Mouse (Mus musculus) right cerebral cortex, adult 2 months (tissue): ENCODE measurements around the gene Phf23.
A peak's percentile ranks its signal among the peaks of the same experiment; 100 is the strongest.
"Not testable (repeated sequence)": the region's sequence is repeated elsewhere in the genome, so short reads cannot be mapped to it uniquely, and the experiment has no call there.

Experiments used
- DNase-seq, 2 experiments: peaks; one replicate each; pipeline ENCODE4 v3.0.0; 2021 to 2022; ENCODE audit warnings: low spot score in 2 of 2

Gene Phf23

DNA sequence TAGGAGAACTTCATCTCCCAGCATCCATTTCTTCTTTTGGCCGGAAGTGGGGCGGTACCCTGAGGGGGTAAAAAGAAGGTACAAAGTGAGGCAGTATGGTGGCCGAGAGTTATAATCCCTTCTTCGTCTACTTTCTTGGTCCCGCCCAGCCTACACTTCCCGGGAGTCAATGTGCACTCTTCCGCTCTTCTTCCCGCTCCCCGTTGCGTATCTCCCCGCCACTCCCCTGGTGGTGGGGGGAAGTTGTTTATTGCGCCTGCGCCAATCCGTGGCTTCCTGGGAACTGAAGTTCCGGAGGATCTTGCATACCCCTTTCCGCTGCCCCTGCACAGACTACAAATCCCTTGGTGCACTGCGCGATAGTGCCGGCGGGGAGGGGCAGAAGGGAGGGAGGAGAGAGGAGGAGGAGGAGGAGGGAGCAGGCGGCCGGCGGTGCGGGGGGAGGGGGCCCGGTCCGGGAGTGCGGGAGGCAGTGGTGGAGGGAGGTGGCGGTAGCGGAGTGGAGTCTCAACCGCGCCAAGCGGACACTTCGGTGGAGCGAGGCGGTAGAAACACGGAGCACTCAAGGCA lies at the start of gene Phf23:
Gene Phf23, plus strand, starts transcription at position 387 of the 570 bp plus-strand sequence.
- DNase-seq = peak; percentile 96 to 98

DNA sequence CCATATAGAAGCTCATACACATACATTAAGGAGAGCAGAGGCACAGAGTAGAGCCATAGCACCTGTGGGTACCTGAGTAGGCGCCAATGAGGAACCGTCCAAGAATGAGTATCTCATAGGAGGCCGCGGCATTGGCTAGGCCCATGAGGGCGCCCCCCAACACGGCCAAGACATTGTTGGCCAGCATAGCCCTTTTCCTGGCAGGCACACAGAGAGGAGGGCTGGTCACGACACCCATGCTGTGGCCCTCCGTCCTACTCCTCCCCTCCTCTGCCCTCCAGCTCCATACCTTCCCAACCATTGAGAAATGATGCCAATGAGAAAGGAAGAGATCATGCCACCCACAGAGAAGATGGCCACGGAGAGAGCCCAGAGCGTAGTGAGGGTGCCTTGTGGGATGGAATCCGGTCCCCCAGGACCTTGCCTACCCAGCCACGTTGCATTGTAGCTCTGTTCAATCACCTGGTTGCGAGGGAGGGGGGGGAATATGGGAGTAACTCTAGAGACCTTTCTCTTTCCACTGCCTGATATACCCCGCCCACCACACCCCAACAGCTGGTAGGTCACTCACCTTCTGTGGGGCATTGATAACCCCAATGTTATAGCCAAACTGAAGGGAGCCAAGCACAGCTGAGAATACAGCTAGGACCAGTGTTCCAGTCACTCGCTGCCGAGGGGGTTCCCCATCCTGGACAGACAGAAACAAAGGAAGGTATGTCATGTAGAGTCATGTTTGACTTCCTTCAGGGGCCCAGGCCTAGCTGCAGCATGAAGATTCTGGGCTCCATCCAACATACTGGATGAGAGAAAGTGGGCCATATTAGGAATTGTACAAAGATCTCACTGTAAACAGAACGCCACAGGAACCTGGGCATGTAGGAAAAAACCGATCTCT lies 49.3 kb upstream of the Phf23 start:
- no peak for DNase-seq

DNA sequence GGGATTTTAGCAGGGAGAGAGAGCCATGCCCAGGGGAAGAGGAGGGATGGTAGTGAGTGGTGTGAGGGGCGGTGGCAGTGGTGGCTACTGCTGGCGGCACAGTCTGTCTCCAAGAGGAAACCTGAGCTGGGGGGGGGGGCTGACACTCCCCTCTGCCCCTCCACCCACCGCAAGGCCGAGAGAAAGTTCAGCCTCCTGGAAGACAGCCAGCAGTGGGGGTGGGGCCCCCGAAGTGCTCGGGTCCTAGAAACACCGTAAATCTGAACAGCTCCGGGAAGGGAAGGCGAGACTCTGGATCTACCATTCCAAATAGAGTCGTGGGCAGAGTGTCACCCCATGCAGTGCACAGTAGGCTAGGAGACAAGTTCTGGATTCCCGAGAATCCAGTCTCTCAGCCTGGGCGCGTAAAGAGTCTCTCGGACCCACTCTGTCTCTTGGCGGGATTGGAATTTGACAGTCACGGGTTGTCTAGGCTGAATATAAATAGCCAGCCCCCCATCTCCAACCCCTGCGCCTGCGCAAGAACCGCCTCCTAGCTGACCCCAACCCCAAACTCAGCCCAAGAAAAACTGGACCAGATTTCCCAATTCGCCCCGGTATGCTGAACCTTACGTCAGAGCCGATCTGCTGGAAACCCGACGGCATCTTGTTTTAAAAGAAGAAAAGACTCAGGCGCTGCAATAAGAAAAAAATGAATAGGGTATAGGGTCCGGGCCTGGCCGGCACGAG lies 48.1 kb upstream of the Phf23 start:
- no peak for DNase-seq

DNA sequence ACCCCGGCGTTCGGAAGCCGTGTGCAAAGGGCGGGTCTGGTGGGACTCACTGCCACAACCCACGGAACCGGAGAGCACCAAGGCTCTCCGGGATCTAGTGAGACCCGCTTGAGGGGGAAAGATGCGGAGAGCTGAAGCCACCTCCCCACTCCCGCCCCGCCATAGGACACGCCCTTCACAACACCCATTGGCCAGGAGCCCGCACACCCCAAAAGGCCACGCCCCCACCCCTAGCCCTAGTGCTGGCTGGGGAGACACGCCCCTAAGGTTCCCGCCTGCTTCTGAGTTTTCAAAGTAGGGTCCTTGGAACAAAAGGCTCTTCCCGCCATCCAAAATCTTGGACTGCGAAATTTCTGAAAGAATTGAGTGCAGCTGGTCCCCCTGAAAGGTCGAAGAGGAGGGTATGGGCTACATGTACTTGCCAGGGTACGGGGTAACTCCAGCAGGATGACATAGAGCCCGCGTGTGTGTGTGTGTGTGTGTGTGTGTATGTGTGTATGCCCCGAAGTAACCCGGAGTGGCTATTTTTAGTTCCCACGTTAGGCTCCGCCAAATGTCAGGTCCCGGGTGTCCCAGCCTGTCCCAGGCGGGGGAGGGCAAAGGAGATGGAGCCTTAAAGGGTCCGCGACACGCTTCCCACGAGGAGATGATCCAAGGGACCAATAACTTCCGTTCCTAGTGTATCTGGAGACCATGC lies 47.4 kb upstream of the Phf23 start, which contains the start of gene Slc2a4:
Gene Slc2a4, minus strand, starts transcription at position 123 of the 697 bp plus-strand sequence.
- peak in 1 of 2 experiments; percentile 29 for DNase-seq

DNA sequence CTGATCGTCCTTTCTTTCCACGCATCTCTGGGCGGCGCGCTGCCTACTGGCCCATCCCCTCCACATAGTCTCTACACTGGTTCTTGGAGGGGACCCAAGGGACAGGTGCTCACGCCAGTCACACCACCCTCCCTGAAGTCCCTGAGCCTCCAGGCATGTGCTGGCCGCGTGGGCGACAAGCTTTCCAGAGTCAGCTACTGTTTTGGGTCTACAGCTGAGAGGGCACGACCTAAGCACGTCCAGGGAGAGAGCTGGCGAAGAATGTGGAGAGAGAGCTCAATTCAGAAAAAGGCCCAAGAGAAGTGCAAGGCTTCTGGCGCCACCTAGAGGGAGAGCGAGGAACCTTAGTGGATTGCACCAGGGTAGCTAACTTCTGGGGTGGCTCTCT lies 46.8 kb upstream of the Phf23 start:
- DNase-seq = peak; percentile 72 to 81

DNA sequence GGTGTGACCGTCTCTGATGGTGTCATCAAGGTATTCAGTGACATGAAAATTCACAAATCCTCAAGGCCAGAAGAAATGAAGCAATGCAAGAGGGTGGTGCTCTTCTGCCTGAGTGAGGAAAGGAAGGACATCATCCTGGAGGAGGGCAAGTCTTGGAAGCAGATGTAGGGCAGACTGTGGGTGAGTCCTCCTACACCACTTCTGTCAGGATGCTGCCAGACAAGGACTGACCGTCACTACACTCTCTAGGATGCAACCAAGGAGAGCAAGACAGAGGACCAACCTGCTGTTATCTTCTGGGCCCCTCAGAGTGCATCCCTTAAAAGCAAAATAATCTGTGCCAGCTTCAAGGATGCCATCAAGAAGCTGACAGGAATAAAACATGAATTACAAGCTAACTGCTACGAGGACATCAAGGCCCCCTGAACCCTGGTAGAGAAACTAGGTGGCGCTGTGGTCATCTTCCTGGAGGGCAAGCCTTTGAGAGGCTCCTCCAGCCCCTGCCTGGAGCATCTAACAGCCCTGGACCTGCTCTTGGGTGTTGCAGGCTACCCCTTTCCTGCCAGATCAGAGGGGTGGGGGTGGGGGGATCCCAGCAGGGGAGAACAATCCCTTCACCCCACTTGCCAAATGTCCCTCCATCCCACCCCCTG lies 44.6 kb upstream of the Phf23 start:
- no peak for DNase-seq

DNA sequence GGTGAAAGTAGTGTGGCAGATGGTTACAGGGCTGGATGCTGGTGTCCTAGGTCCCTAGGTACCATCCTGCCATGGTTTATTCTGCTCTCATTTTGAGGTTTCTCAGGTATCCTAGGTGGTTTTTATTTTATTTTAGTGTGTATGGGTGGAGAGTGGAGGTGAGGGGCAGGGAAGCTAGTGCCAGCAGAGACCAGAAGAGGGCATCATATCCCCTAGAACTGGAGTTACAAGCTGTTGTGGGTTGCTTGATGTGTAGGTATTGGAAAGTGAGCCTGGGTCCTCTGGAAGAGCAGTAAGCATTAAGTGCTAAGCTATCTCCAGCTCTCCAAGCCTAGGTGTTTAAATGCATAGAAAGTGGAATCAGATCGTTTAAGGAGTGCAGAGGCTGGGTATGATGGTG lies 43.3 kb upstream of the Phf23 start:
- DNase-seq = no peak

DNA sequence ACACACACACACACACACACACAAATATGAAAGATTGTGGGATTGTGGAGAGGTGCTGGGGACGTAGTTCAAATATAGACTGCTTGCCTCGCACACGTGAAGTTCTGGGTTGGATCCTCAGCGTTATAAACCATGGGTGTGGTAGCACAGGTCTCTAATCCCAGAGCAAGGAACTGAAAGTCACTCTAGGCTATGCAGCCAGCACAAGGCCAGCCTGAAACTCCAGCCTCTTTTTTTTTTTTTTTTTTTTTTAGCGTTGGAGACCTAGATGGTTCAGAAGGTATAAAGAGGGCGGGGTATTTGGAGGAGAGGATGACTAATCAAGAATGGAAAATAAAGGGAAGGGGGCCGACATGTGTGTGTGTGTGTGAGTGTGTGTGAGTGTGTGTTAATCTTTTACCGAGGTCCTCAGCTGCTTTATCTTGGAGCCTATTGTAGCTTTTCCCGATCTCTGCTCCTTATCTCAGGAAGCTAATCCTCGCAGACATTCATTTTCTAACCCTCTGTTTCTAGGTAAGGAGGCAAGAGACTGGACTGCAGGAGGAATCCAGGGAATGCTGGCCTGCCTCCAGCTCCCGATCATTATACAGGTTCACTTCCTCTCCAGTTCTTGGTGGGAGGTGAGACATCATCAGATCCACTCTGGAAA lies 42.2 kb upstream of the Phf23 start:
- DNase-seq = no peak

DNA sequence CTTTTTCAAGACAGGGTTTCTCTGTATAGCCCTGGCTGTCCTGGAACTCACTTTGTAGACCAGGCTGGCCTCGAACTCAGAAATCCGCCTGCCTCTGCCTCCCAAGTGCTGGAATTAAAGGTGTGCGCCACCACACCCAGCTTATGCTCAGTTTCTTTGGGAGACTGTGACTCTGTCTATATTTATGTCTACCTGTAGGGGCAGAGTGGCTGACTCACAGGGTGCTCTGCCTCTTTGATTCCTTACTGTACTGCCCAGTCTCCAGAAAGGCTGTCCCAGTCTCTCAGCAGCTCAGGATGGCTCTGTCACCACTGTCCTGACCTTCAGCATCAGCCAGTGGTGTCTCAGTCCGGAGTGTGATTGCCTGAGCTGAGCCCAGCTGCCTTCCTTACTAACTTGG lies 40.0 kb upstream of the Phf23 start:
- DNase-seq = not testable (repeated sequence)

DNA sequence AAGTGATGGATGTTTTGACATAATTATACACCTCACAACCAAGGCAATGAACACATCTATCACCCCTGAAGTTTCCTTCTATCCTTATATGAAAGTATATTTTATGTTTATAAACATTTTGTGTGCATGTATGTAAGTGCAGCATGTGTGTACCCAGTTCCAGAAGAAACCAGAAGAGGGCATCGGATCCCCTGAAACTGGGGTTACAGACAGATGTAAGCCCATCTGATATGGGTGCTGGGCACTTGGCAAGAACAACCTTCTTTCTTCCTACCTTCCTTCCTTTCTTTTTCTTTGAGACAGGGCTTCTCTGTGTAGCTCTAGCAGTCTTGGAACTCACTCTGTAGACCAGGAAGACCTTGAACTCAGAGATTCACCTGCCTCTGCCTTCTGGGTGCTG lies 39.4 kb upstream of the Phf23 start:
- DNase-seq = no peak

DNA sequence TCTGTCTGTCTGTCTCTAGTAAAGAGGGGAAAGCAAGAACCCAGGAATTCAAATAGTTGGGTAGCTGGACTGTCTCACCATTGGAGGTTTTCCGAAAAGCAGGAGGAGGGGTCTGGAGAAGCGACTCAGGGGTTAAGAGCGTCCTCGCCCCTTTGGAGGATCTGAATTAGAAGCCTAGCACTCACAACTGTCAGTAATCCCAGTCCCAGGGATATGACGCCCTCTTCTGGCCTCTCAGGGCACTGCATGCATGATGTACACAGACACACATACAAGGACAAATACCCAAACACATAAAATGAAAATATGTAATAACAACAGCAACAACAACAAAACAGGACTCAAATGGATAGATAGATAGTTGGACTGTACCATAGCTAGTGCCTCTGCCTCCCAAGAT lies 35.0 kb upstream of the Phf23 start:
- no peak for DNase-seq

DNA sequence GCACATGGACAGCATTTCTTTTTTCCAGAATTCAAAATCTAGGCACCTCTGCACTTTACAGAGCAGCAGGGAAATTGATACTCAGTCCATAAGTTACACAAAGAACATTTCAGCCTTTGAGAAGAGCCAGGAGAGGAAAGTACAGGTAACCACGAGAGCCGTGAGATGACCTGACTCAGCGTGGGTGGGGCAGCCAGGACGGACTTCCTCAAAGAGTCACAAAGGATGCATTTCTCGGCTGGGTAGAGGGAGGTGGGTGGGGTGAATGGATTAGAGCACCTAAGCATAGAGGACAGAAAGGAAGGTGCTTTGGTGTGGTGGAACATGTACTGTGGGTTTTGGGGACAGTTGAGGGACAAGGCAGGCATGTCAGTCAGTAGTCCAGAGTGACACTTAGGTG lies 33.7 kb upstream of the Phf23 start:
- DNase-seq = no peak

DNA sequence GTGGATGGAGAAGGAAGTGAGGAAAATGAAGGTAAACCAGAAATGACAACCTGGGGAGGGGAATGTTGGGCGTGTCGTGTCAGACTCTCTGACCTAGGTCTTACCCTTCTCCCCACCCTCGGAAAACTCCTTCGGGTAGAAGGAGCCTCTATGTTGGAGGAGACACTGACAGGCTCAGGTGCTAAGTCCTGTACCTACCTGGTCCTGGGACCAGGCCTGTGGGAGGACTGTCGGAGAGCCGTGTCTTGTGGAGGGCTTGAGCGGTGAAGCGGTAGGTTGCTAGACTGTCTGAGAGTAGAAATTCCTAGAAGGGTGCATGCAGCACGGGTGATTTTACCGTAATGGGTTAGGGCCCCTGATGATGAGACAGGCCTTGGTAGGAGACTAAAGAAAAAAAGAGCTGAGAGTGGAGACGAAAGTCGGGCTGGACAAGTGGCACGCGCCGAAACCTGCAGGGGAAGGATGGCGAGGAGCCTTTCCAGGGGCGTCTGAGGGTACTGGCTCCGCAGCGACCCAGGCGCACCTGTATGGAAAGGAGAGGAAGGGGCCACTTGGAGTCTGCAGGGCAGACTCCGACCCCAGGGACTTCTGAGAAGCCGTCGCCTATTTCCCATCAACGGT lies 30.8 kb upstream of the Phf23 start, which contains the start of gene Cldn7:
Gene Cldn7, plus strand, starts transcription at position 130 of the 621 bp plus-strand sequence.
- DNase-seq = no peak

DNA sequence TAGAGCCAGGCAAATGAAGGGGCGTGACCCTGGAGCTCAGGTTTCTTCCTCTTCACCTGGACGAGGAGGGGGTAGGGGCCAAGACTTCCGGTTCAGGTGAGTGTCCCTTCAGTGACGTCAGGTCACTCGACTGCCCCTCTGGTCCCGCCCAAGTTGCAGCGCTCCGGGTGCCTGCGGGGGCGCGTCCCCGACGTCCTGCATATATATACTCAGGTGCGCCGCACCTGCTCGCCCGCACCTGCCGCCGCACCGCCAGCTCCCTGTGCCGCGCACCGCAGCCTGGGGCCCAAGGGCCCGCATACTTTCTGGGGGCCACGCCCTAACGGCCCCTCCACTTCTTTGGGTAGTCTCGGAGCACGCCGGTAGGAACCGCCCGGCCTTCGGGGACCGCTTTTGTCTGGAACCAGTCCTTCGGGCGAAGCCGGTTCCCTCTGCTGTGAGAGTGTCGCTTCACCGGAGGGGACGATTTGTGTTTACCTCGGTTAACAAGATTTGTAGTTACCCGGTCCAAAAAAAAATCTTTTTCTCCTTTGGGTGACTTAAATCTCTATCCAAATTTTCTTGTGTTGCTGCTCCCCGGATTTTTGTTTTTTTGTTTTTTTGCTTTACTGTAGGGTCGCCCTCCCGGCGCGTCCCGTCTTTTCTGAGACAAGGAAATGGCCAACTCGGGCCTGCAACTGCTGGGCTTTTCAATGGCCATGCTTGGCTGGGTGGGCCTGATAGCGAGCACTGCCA lies 30.1 kb upstream of the Phf23 start:
- DNase-seq = no peak

DNA sequence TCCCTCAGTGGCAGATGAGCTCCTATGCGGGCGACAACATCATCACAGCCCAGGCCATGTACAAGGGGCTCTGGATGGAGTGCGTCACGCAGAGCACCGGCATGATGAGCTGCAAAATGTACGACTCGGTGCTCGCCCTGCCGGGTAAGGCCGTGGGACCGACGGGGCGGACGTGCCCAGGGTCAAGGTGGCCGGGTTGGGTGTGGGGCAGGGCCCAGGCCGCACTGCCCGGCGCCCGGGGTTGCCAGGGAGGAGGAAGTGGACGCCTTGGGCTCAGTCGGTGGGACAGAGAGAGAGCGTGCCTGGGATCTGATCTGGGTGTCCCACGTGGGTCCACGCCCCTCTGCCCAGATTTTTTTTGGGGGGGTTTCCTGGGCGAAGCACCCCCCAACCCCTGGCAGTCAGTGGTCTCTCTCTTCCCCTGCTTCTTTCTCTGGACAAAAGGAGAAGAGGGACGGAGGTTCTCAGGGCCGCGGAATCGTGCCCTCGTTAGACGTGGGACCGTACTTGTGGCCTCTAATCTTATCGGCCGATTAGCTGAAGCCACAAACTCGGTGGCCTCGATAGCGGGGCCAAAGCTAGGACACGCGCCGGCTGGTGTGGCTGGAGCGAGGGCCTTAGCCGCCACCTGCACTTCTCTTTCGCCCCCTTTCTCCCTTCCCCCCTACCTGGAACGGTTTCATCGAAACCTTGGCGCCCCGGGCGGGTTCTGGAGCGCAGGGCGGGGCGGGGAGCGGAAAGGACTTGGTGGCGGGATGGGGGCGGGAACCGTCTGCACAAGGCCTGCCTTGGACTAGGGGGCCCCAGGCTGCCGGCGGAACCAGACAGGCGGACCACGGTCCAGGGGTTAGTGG lies 29.3 kb upstream of the Phf23 start:
- no peak for DNase-seq

DNA sequence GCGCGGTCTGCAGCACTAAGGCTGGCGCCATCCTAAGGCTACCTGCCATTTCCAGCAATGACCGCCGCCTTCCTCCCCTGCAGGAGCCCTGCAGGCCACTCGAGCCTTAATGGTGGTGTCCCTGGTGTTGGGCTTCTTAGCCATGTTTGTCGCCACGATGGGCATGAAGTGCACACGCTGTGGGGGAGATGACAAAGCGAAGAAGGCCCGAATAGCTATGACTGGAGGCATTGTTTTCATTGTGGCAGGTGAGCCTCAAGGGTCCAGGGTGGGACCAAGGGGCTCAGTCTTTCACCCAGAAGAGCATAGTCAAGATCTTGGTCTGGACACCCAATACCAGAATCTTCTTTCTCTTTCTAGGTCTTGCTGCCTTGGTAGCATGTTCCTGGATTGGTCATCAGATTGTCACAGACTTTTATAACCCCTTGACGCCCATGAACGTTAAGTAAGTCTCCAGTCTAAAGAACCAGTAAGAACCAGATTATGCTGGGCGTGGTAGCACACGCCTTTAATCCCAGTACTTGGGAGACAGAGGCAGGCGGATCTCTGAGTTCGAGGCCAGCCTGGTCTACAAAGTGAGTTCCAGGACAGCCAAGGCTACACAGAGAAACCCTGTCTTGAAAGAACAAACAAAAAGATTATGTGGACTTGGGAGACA lies 28.6 kb upstream of the Phf23 start:
- DNase-seq = no peak

DNA sequence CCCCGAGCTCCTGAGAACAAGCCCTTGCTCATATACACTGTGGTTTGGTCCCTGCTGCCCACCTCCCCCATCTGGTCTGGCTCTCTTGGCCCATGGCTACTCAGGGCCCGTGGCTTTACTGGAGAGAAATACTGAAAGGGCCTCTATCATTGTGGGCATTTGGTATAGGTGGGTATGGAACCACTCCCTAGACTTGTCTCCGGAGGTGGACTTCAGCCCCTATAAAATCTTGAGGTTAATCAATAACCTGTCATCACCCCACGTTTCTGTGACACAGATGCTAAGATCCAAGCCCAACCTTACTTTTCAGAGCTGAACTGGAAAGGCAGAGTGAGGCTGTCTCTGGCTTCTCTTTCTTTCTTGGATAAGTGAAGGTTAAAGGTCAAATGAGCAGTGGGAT lies 26.8 kb upstream of the Phf23 start:
- DNase-seq = no peak

DNA sequence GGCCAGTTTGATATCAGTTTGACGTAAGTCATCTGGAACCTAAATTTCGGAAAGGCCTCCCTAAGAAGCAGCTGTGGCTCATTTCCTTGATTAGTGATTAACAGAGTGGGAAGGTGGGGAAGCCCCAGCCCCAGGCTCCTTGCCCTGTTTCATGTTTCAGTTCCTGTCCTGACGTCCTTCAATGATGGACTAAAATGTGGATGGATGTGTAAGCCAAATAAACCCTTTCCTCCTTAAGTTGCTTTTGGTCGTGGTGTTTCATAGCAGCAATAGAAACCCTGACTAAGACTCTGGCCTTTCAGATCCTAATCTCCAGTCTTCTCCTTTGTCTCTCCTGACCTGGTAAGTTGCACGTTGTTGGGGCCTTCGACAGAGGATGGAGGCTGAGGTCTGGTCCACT lies 25.4 kb upstream of the Phf23 start:
- DNase-seq = no peak
